Mouse (Mus musculus): ENCODE results near the gene Tbc1d17.

GRCm38 (mm10) chr7:44820525-44820924, 28.4 kb downstream of the Tbc1d17 start:
- TF ChIP-seq CTCF (IDR thresholded peaks at IDR 0.05) (no peak), EP300 (IDR thresholded peaks at IDR 0.05) (no peak)

Data from lung, postnatal 0 days (tissue).